Mouse (Mus musculus): ENCODE measurements around the gene Anxa9.

Anxa9 gene

GRCm38 (mm10) chr3:95284062-95284461, 22.9 kb downstream of the Anxa9 start:
- no peak for ATAC-seq (ENCODE audit: low TSS enrichment)

- no peak for ATAC-seq (ENCODE audit: low TSS enrichment)
These were observed 23.4 kb downstream of the Anxa9 start for GRCm38 (mm10) chr3:95283589-95283941.

DNA sequence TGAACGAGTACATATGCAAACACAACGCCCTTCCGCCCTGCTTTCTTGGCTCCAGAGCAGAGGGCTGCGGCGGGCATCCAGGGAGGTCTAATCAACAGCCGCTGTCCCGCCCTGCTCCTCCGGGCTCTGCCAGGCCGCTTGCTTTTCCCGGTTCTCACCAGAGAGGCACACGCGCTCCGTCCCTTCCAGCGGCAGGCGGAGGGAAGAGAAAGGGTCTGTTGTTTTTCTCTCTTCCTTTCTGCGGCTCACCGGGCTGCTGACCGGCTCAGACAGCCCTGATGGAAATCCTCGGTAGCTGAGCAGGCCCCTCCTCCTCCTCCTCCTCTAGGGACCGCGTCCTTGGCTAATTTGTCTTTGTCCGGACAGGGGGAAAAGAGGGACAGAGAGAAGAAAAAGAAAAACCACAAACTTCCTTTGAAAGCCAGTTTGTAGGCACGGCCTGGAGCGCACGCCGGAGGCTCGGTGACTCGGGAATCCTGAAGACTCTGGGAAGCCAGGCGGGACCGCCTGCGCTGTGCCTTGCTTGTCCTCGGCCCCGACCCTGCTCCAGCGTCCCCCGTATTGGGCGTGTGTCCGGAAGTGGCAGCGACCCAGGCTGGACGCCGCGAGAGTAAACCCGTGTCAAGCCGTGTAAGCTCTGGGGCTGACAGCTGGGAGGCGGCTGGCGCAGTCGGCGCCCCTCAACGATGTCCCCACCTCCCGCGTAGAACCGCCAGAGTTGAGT, 23.9 kb downstream of the Anxa9 start:
- ATAC-seq (ENCODE audit: low TSS enrichment), result peak; percentile 70

- ATAC-seq (ENCODE audit: low TSS enrichment), result peak; percentile 4; the same call in 1 of the 2 replicates
These were observed 24.6 kb downstream of the Anxa9 start for GRCm38 (mm10) chr3:95282381-95282864.

DNA sequence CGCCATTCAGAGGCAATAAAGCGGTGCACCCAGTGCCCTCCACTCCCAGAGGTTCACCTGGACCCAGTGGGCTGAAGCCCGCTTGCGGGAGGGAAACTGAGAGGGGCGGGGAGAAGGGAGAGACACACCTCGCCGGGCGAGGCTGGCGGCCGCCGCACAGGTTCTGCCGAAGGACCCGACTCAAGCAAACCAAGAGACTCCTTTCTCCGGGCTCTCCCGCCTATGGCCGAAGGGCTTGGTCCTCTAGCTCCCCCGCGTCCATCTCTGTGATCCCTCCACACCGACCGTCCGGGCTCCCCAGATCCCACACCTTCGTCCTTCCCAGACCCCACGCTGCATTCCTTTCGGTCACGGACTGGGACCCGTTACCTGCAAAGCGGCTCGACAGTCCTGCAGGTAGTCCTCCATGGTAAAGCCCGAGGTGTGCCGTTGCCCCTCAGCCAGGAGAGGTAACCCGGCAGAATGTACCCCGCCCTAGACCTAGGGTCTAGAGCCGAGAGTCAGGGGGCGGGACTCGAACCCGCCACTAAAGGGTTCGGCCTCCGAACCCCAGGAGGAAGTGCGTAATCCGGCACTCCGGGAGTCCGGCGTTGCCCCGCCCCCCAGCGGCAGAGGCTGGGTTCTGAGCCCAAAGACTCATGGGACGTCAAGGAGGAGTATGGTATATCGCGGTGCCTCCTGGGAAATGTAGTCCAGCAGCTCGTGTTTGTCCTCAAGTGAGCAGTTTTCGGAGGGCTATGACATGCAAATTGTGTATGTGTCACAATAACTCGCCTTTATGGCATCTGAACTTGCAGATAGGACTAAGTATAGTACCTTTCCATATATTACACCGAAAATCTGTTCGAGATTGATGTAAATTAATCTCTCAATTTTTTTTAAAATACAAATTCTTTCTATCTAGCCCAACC, 25.5 kb downstream of the Anxa9 start, which contains the start of the genes Mindy1 and Prune1:
TSS of gene Mindy1 (plus strand) at position 130 of the 911 bp plus-strand sequence.
TSS of gene Prune1 (minus strand) at position 861 of the 911 bp plus-strand sequence.
- ATAC-seq (ENCODE audit: low TSS enrichment), result peak; percentile 87

DNA sequence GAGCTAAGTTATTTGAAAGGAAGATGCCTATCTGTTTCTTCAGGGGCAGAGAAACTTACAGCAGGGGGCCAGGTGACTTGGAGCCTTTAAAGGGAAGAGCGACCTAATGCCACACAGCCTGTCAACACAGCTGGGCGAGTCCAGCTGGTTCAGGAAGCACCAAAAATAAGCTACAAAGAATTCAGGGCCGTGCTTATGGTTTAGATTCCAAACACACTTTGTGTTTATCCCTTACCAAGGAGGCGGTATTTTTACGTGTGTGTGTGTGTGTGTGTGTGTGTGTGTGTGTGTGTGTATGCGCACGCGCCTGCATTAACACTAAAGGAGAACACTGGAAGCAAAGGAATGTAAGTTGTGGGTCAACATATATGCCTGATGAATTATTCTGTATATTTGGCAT, 26.2 kb downstream of the Anxa9 start:
- no peak for ATAC-seq (ENCODE audit: low TSS enrichment)

DNA sequence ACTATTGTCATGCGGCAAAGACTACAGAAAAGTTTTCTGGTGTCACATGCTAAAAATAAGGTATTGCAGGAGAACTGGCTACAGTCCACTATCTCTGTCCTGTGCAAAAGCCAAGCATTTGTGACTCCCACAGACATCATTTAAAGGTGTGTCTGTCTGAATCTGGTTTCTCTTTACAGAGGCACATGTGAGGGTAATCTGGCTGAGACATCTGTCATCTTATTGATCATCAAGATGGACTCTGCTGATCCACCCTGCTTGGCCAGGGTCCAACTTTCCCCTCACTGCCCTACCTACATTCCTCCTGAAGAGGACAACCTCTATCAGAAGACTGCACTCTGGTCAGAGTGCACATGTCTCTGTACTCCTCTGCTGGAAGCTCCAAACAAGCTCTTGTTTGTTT, 29.8 kb downstream of the Anxa9 start:
- no peak for ATAC-seq (ENCODE audit: low TSS enrichment)

DNA sequence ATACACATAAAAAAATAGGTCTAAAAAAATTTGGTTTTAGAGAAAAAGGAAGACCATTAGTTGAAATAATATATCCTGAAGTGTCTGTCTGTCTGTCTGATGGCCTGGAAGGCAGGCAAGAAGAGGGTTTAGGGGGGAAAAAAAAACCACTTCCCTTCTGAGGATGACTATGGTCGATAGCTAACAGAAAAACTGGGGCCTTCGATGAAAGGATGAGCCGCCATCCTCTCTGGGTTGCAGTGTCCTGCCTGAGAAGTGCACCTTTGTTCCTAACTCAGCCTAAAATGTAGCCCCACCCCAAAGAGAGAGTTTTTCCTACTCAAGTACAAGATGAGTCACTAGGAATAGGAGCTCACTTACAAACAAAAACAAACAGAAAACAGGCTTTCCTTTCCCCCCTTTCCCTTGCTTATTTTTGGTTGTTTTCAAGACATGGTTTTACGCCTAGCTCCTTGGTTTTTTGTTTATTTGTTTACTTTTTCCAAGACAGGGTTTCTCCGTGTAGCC, 30.5 kb downstream of the Anxa9 start:
- ATAC-seq (ENCODE audit: low TSS enrichment), result no peak

DNA sequence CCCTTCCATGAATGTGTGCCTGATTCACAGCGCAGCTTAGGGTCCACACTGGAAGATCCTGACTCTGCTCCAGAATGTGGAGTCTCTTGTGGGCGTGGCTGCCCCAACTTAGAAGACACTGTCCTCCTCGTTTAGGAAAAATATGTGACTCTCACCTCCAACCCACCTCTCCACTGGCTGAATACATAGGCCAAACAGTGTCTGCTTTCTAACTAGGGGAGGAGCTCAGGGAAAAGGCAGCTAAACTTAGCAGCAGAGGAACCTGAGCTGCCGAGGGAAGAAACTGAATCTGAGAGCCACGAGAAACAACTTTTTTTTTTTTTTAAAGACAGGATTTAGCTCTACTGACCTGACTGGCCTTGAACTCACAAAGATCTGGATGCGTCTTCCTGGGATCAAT, 31.8 kb downstream of the Anxa9 start:
- ATAC-seq (ENCODE audit: low TSS enrichment), result no peak

DNA sequence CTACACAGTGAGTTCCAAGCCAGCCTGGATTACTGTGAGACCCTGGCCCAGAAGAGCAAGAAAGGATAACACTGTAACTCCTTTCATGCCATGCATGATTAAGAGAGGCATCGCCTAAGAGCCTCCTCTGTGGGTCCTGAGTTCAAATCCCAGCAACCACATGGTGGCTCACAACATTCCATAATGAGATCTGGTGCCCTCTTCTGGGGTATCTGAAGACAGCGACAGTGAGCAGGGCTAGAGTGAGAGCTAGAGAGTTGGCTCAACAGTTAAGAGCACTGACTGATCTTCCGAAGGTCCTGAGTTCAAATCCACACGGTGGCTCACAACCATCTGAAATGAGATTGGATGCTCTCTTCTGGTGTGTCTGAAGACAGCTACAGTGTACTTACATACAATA, 32.5 kb downstream of the Anxa9 start:
- no peak for ATAC-seq (ENCODE audit: low TSS enrichment)

DNA sequence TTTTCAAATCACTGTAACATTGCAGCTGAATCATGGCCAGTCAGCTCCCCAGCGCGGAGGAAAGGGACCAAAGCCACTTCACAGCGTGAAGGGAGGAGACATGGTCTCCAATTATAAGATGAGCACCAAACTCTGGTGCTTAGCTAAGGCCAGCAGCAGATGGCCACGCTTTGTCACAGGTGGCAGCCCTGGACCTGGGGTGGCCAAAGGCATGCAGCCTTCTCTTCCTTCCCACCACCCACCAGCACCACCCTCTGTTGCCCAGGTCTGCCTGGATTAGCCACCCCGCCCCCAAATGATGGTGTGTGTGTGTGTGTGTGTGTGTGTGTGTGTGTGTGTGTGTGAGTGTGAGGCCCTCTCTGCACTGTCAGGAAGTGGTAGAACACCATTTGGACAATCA, 33.5 kb downstream of the Anxa9 start:
- ATAC-seq (ENCODE audit: low TSS enrichment), result no peak

GRCm38 (mm10) chr3:95270766-95271364, 36.1 kb downstream of the Anxa9 start:
- ATAC-seq (ENCODE audit: low TSS enrichment), result no peak

GRCm38 (mm10) chr3:95269789-95270188, 37.2 kb downstream of the Anxa9 start:
- ATAC-seq (ENCODE audit: low TSS enrichment), result peak; percentile 93

DNA sequence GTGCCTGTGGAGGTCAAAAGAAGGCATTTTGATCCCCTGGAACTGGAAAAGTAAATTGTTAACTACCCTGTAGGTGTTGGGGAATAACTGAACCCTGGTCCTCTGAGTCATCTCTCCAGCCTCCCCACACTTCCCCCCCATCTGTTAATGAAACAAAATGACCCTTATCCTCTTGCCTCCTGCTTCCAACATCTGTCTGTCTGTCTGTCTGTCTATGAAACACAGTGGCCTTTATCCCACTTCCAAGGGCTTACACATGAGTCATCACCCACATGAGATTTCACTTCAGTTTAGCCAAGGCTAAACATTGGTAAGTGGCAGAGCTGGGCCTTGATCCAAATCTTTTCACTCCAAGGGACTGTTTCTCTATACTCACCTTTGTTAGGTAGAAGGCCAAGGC, 39.1 kb downstream of the Anxa9 start:
- no peak for ATAC-seq (ENCODE audit: low TSS enrichment)

DNA sequence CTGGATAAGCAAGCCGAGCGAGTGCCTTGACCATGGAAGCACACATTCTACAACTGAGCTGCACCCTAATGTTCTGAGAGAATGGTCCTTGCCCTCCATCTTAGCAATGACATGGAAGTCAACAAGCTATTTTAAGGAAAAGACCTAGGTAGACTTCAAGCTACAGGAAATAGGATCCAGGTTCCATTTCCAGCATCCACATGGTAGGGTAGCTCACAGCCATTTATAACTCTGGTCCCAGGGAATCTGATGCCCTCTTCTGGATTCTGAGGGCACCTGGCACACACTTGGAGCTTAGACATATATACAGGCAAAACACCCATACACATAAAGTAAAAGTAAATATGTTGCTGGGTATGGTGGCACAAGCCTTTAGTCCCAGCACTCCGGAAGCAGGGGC, 40.9 kb downstream of the Anxa9 start:
- no peak for ATAC-seq (ENCODE audit: low TSS enrichment)

DNA sequence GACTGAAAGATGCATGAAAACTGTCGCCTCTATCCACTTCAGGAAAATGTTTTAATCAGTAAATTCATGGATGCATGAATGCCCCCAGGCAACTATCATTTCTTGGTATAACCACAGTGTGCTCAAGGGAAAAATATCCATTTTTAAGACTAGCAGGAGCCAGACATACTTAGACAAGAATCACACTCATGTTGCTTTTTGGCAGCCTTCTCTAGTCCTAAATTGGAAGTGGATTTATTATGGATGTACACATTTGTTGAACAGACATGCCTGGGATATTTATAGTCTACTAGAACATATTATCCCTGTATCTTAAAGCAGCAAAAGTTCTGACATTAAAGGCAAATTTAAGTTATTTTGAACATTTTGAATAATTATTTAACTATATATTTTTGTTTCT, 42.3 kb downstream of the Anxa9 start:
- ATAC-seq (ENCODE audit: low TSS enrichment), result peak; percentile 70

DNA sequence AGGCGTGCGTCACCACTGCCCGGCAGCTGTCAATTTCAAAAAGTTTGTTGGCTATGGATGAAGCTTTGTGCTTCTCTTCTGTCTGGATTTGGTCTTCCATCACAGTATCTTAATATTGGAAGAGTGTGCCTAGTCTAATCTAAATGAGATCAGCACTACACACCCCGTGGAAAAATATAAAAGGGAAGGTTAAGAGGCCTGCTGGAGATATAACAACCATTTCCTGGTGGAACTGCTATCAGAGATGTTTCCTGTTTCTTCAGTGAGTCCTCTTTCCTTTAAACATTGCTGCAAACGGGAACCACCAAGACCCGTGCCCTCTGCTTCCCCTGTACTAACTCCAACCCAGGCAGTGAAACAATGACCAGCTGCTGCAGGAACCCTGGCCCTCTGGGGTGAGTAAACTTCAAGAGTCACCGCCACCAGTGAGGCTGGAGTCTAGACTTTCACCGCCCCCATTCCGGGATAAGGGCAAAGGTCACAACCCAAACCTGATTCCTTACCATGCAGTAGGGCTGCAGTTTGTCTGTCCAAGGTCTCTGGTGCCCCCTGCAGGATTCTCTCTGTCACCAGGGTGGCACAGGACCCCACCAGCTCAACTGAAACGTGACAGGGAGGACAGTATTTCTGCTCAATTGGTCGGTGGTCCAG, 43.8 kb downstream of the Anxa9 start:
- peak; percentile 42; the same call in 1 of the 2 replicates for ATAC-seq (ENCODE audit: low TSS enrichment)

- ATAC-seq (ENCODE audit: low TSS enrichment), result no peak
These were observed 45.0 kb downstream of the Anxa9 start for GRCm38 (mm10) chr3:95261975-95262374.

DNA sequence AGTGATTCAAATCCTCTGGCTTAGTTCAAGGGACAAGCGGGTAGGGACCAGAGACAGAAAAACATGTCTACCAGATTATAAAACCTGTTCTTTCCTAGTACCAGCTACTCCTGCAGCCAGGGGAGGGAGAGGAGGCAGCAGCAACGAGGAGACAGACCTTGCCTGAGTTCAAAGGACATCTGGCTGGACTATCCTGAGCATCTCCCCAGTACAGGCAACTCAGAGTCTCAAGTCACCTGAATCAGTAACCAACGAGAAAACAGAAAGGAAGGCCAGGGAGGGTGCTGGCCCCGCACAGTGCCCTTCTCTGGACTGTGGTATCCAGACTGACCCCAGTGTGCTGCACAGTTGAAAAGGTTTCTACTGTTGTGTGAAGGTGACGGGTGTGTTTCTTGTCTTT, 50.0 kb downstream of the Anxa9 start:
- ATAC-seq (ENCODE audit: low TSS enrichment), result no peak

DNA sequence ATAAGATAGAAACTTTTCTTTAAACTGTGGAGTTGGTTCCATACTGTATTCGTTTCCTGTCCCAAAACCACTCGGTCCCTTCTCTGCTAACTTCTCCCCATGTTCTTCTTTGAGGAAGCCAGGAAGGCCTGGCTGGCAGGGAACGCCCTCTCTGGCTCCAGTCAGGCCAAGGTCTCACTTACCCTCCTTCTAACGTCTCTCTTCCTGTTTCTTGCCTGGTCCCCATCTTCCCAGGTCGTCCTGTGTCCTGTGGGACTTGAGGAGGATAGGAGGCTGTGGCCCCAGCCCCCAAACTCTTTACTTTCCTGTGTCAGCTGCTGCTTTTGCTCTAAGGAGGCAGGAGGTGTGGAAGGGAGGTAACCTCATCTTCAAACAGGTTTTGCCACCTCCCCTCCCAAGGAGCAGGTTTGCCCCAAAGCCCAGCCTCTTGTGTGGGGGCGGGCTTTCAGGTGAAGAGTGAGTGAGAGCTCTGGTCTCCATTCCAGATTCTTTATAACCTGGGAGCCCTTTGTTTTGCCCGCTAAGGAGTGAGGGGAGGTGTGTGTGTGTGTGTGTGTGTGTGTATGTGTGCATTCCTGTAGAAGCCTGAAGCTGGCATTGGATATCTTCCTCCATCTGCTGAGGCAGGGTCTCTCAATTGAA, 56.1 kb downstream of the Anxa9 start, which contains the start of gene Bnipl:
TSS of gene Bnipl (minus strand) at position 411 of the 642 bp plus-strand sequence.
- no peak for ATAC-seq (ENCODE audit: low TSS enrichment)

- no peak for ATAC-seq (ENCODE audit: low TSS enrichment)
These were observed 56.6 kb downstream of the Anxa9 start for GRCm38 (mm10) chr3:95250361-95250760.

Measured in frontal cortex, adult (tissue).